Mouse (Mus musculus) liver, embryonic 16.5 days (tissue): Measurements from ENCODE around the gene Acsm5. TPM values are rescaled to one million over a fixed set of nuclear protein-coding genes. Genes with fewer than 3 reads are reported as not detected.

ENCODE experiments used
- ATAC-seq: fragments of 200-750 bp; cut with Nextera tagmentation; 2 replicates; pipeline ENCODE4 v1.8.0; 2017; ENCODE audit warnings: low read depth, mild to moderate bottlenecking, moderate number of reproducible peaks, moderate library complexity
- H3K27ac ChIP-seq: fragments of 300-500 bp; sonication (generic); 2 replicates; pipeline ENCODE4 v1.5.1; 2014; ENCODE audit warnings: mild to moderate bottlenecking, low read length
- H3K27me3 ChIP-seq: fragments of 300-500 bp; sonication (generic); 2 replicates; pipeline ENCODE4 v1.6.1; 2014; ENCODE audit warnings: low read depth, low read length, mixed read lengths; ENCODE audit not compliant: control insufficient read depth, insufficient read depth
- H3K36me3 ChIP-seq: fragments of 300-500 bp; sonication (generic); 2 replicates; pipeline ENCODE4 v1.6.1; 2014; ENCODE audit warnings: mild to moderate bottlenecking; ENCODE audit not compliant: control insufficient read depth, insufficient read depth
- H3K4me1 ChIP-seq: fragments of 300-500 bp; sonication (generic); 2 replicates; pipeline ENCODE4 v1.6.1; 2014; ENCODE audit warnings: low read depth, low read length, mixed read lengths; ENCODE audit not compliant: control insufficient read depth
- H3K4me2 ChIP-seq: fragments of 300-500 bp; sonication (generic); 2 replicates; pipeline ENCODE4 v1.6.1; 2014; ENCODE audit warnings: low read depth, low read length, mixed read lengths
- H3K4me3 ChIP-seq: fragments of 300-500 bp; sonication (generic); 2 replicates; pipeline ENCODE4 v1.5.1; 2014; ENCODE audit warnings: low read depth, mild to moderate bottlenecking, low read length
- H3K9ac ChIP-seq: fragments of 300-500 bp; sonication (generic); 2 replicates; pipeline ENCODE4 v1.6.1; 2014; ENCODE audit warnings: low read depth, low read length
- H3K9me3 ChIP-seq: fragments of 300-500 bp; sonication (generic); replicated peaks from 2 replicates; pipeline ENCODE4 v1.6.1; 2016; ENCODE audit warnings: low read length; ENCODE audit not compliant: control insufficient read depth
- WGBS: fragments of 180-500 bp; shearing (Covaris S2); extraction: QIAGEN DNeasy Blood & Tissue Kit; methylation state at CpG from one replicate; pipeline ENCODE4 v1.1.7; 2014; ENCODE audit not compliant: insufficient replicate concordance; 5-methylcytosine and 5-hydroxymethylcytosine counted together
- polyA plus RNA-seq: library from polyadenylated mRNA; unstranded; fragments of >200 nt; fragmentation: Nextera tagmentation; extraction: Ambion mirVana; gene quantifications from 2 replicates; pipeline ENCODE4 v1.2.1, GENCODE M21; 2015

Acsm5 gene
- polyA plus RNA-seq, 1 experiment from 2014 or later = 0.46 TPM

DNA sequence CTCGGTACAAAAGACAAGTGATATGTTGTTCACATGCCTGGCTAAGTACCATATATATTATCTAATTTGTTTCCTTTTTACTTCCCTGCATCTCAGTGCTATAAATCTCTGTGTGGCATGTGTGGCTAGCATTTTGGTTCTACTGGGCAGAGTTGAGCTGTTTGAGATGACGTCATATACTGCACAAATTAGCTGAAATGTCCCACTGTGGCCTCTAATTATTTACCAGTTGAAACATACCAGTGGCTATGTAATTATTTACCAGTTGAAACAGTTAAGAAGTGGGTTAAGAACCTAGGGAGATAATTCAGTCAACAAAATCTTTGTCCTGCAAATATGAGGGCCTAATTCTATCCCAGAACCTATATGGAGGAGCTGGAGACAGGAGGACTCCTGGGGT is 8.3 kb downstream of the Acsm5 start:
- no peaks in the 10 kb centered on the region for H3K9me3 ChIP-seq
- no peak overlapping the region for H3K9ac ChIP-seq
- no peaks in the 10 kb centered on the region for H3K27me3 ChIP-seq
- no peak overlapping the region for H3K4me2 ChIP-seq
- no peaks in the 10 kb centered on the region for H3K36me3 ChIP-seq
- WGBS = 51% methylated on average over 2 of the region's 2 CpGs
- H3K4me3 ChIP-seq = no peak overlapping the region
- no peak overlapping the region for H3K27ac ChIP-seq
- 0 out of 2 replicates have a peak, but pooled peaks have one; percentile 8 for ATAC-seq
- H3K4me1 ChIP-seq = no peaks in the 10 kb centered on the region; the same call in 1 of the 2 replicates

DNA sequence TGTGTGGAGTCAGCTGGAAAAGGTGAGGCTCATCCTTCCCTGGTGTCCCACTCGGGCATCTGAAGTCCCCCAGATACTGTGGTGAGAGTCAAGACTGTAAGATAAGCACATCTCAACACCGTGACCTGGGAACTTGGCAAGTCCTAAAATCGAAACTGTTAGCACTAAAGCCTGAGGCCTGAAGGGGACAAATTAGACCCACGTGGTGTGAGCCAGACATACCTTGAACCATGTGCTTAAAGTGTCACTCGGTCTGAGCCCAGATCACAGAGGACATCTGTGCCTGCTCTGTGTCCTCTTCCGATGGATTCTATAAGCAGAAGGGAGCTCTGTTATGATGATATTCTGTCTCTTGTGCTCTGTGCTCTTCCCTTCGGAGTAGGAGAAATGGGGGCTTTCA is 9.4 kb downstream of the Acsm5 start:
- Histone ChIP-seq H3K4me2 (no peak overlapping the region), H3K4me3 (no peak overlapping the region), H3K27me3 (no peaks in the 10 kb centered on the region), H3K9me3 (no peaks in the 10 kb centered on the region), H3K36me3 (no peaks in the 10 kb centered on the region), H3K9ac (no peak overlapping the region), H3K4me1 (no peaks in the 10 kb centered on the region; the same call in 1 of the 2 replicates), H3K27ac (no peak overlapping the region)
- WGBS = 54% methylated on average over 7 of the region's 7 CpGs
- ATAC-seq = no peak

- no peaks in the 10 kb centered on the region for H3K36me3 ChIP-seq
Observed at GRCm38 (mm10) chr7:119532924-119533323, 13.7 kb downstream of the Acsm5 start.

DNA sequence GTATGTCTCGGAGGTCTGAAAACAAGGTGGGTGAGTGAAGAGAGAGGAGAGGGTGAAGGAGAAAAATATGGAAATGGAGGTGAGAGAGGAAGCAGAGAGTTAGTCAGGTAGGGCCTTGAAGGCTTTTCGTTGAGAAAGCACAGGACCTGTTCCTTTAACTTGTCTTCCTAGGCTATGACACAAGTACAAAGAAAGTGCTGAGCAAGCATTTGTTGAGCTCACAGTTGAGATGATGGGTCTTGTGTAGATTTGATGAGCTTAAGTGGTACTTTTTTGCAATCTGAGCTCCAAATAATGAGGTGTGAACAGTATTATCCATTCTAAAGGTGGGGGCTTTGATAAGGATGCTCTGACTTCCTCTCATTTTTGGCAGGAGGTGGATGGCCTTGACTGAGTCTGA is 15.1 kb downstream of the Acsm5 start:
- no peak overlapping the region for H3K4me2 ChIP-seq
- no peaks in the 10 kb centered on the region for H3K27me3 ChIP-seq
- ATAC-seq = no peak
- H3K4me1 ChIP-seq = no peaks in the 10 kb centered on the region
- H3K36me3 ChIP-seq = no peaks in the 10 kb centered on the region
- 54% methylated on average over 2 of the region's 2 CpGs for WGBS
- no peaks in the 10 kb centered on the region for H3K9me3 ChIP-seq
- H3K27ac ChIP-seq = no peak overlapping the region
- H3K9ac ChIP-seq = no peak overlapping the region
- H3K4me3 ChIP-seq = no peak overlapping the region

More at GRCm38 (mm10) chr7:119532924-119533323, 13.7 kb downstream of the Acsm5 start:
- Histone ChIP-seq H3K27me3 (no peaks in the 10 kb centered on the region), H3K4me3 (no peak overlapping the region), H3K4me2 (no peak overlapping the region), H3K9me3 (no peaks in the 10 kb centered on the region), H3K27ac (no peak overlapping the region), H3K4me1 (no peaks in the 10 kb centered on the region), H3K9ac (no peak overlapping the region)
- ATAC-seq = no peak
- WGBS = 23% methylated on average over 1 of the region's 1 CpGs

- WGBS = 53% methylated on average over 2 of the region's 2 CpGs
- ATAC-seq = no peak
Observed at GRCm38 (mm10) chr7:119542445-119542844, 23.2 kb downstream of the Acsm5 start.

DNA sequence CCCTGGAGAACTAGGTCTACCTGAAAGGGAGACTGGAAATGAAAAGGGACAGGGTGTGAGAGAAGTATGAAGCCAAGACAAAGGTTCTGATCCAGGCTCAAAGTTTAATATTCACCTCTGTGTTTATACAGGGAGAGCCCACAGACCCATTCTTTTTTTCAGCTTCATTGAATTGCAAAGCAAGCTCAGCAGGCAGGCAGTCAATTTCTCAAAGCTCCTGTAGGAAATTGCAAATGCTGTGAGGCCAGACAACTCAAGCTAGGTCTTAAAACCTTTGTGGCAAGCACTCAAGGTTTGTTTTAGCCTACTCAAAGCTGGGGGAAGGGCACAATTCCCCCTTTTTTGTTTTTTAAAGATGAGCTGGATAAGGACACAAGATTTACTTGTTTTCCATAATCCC is 26.3 kb downstream of the Acsm5 start:
- Histone ChIP-seq H3K36me3 (no peaks in the 10 kb centered on the region), H3K9ac (no peak overlapping the region)
- ATAC-seq = no peak

More at GRCm38 (mm10) chr7:119542445-119542844, 23.2 kb downstream of the Acsm5 start:
- no peak overlapping the region for H3K4me3 ChIP-seq
- H3K4me1 ChIP-seq = no peaks in the 10 kb centered on the region
- no peak overlapping the region for H3K9ac ChIP-seq
- H3K9me3 ChIP-seq = no peaks in the 10 kb centered on the region
- H3K27ac ChIP-seq = no peak overlapping the region
- H3K36me3 ChIP-seq = no peaks in the 10 kb centered on the region
- H3K27me3 ChIP-seq = no peaks in the 10 kb centered on the region
- no peak overlapping the region for H3K4me2 ChIP-seq

DNA sequence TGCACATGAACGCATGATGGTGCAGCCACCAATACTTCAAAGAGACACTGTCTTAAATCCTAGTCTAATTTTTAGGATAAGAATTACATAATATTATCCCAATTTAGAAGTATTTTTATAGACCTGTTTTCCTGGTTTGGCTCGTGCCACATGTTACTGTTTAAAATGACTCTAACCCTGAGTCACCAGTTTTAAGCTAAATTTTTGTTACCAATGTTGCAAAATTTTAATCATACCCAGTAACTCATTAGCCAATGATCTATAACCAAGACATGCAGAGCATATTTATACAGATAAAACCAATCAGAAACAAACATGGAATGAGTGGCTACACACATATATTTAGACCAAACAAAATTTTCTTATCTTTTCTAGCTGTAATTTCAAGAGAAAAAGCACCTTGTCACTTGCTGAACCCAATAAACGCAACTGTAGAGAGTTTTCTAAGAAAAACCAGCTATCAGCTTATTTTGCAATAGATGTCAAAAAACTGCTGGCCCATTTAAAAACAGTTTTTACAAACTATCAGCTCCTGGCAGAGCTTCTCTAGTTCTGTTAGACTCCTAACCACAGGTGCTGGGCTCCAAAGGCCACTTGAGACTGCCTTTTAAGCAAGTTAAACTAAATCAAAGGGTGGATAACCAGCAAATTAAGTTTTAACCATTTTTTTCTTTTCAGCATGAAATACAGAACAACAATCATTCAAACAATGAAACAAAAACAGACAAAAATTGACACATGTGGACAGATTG is 31.4 kb downstream of the Acsm5 start:
- H3K27ac ChIP-seq = no peak overlapping the region
- H3K4me2 ChIP-seq = no peak overlapping the region
- H3K27me3 ChIP-seq = no peaks in the 10 kb centered on the region
- no peaks in the 10 kb centered on the region for H3K9me3 ChIP-seq
- ATAC-seq = no peak
- WGBS = 50% methylated on average over 3 of the region's 3 CpGs
- H3K9ac ChIP-seq = no peak overlapping the region
- no peaks in the 10 kb centered on the region for H3K36me3 ChIP-seq
- no peak overlapping the region for H3K4me3 ChIP-seq
- no peaks in the 10 kb centered on the region for H3K4me1 ChIP-seq

More for the DNA sequence above, 26.3 kb downstream of the Acsm5 start:
- Histone ChIP-seq H3K27ac (no peak overlapping the region), H3K4me2 (no peak overlapping the region), H3K27me3 (no peaks in the 10 kb centered on the region), H3K4me1 (no peaks in the 10 kb centered on the region), H3K4me3 (no peak overlapping the region), H3K9me3 (no peaks in the 10 kb centered on the region)

DNA sequence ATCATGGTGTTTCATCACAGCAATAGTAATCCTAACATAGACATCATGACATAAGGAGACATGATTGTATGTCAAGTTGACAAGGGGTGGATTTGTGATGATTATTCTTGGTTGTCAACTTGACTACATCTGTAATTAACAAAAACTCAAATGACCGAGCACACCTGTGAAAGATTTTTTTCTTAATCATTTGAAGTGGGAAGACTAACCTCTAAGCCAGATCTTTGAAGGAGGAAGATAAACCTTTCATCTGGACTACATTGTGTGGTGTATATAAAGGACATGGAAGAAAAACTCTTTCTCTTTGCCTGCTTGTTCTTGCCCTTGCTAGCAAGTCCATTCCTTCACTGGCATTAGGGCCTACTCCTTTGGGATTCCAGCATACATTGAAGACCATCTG is 34.8 kb downstream of the Acsm5 start, which contains the start of gene Acsm2:
TSS of gene Acsm2 (plus strand) at position 301 of the 400 bp plus-strand sequence.
- Histone ChIP-seq H3K27me3 (no peaks in the 10 kb centered on the region), H3K4me1 (no peaks in the 10 kb centered on the region), H3K9ac (no peak within 1 kb of the TSS), H3K4me2 (no peak within 1 kb of the TSS), H3K9me3 (no peaks in the 10 kb centered on the region), H3K36me3 (no peaks in the 10 kb centered on the region), H3K27ac (no peak within 1 kb of the TSS), H3K4me3 (no peak within 1 kb of the TSS)
- WGBS = 65% methylated on average over 1 of the region's 1 CpGs
- no peak for ATAC-seq

GRCm38 (mm10) chr7:119559789-119560451 is 40.7 kb downstream of the Acsm5 start:
- no peaks in the 10 kb centered on the region for H3K9me3 ChIP-seq
- no peak overlapping the region for H3K4me2 ChIP-seq
- no peaks in the 10 kb centered on the region for H3K27me3 ChIP-seq
- H3K36me3 ChIP-seq = no peaks in the 10 kb centered on the region
- no peak overlapping the region for H3K4me3 ChIP-seq
- H3K27ac ChIP-seq = no peak overlapping the region
- no peak overlapping the region for H3K9ac ChIP-seq
- H3K4me1 ChIP-seq = no peaks in the 10 kb centered on the region; the same call in 1 of the 2 replicates
- WGBS = 50% methylated on average over 3 of the region's 3 CpGs
- ATAC-seq = no peak
